Mouse (Mus musculus): ENCODE data around the gene Dtwd1. TPM values are rescaled to one million over a fixed set of nuclear protein-coding genes. Genes with fewer than 3 reads are reported as not detected.

Dtwd1 gene
- polyA plus RNA-seq (2017; shearing (Covaris generic)) = 16.6 TPM

GRCm38 (mm10) chr2:126151855-126152571 is at the start of gene Dtwd1, which contains the start of gene Fam227b:
Dtwd1 (plus strand) TSS chr2:126152141.
Fam227b (minus strand) TSS chr2:126152004.

DNA sequence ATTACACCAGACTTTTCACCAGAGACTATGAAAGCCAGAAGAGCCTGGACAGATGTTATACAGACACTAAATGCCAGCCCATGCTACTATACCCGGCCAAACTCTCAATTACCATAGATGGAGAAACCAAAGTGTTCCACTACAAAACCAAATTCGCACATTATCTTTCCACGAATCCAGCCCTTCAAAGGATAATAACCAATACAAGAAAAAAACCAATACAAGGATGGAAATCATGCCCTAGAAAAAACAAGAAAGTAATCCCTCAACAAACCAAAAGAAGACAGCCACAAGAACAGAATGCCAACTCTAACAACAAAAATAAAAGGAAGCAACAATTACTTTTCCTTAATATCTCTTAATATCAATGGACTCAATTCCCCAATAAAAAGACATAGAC is 62.9 kb downstream of the Dtwd1 start, which contains the start of gene Gm17555:
Gm17555 (plus strand) TSS at position 301 of the 400 bp plus-strand sequence.

Other genes starting within 250 kb of the Dtwd1 start
- gene Fgf7, start 117.5 kb upstream of the Dtwd1 start, polyA plus RNA-seq (2017; shearing (Covaris generic)) = 0.16 TPM
- gene Fam227b, start 137 bp upstream of the Dtwd1 start, polyA plus RNA-seq (2017; shearing (Covaris generic)) = not detected
- gene Gm17555, start 63.0 kb downstream of the Dtwd1 start, polyA plus RNA-seq (2017; shearing (Covaris generic)) = not detected

Data from activated CD4-positive, CD25-positive, alpha-beta regulatory T cell, adult 9 weeks (primary cell).